Mouse (Mus musculus): ENCODE data around the gene Foxj2.

The Foxj2 gene

GRCm38 (mm10) chr6:122813640-122814039 lies 6.1 kb upstream of the Foxj2 start:
- no peak for DNase-seq (ENCODE audit: low read depth)

DNA sequence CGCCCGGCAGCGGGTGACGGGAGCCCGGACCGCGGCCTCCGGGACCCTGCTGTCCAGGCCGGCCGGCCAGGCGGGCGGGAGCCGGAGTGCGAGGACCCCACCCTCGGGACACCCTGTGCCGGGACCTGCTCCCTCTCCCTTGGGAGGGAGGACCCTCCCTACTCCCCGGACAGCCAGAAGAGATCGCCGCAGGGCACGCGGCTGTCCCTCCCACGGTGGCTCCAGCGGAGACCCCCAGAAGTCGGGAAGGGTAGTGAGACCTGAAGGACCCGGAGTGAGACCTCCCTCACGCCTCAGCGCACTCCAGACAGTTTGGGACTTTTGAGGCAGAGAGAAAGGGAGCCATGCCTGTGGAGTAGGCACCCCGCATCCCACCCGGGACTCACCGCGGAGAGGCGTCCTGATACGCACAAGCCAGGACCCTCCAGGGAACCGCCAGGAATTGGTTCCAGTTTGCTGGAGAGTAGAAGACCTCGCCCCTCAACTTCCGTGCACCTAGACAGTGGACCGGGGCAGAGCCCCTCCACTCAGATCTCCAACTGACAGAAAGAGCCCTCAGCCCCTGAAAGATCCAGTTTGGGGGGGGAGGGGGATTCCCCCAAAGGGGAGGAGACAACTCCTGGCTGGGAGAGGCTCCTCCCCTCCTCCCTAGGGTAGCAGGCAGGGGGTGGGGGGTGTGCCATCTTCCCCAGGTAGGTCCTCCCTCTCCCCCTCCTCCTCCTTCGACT lies 521 bp downstream of the Foxj2 start:
- DNase-seq (ENCODE audit: low read depth) = no peak

- no peak for DNase-seq (ENCODE audit: low read depth)
These were observed 1.3 kb downstream of the Foxj2 start for GRCm38 (mm10) chr6:122820799-122821650.

DNA sequence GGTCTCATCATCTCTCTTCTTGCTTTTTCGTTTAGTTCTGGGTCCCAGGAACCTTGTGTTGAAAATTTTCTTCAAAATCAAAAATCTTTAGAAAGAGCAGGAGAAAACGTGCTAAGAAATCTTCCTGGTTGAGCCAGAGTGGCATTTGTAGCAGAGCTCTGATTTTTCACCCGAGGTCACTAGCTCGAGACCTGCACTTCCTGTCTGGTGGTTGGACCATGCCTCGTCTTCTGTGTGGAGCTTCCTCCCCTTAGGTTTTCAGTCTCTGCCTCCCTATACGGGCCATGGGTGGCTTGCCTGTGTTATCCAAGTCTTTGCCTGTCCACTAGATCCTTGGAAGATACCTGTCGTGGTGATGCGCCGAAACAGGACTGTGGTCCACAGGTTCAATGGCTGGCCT lies 2.1 kb downstream of the Foxj2 start:
- DNase-seq (ENCODE audit: low read depth) = no peak

GRCm38 (mm10) chr6:122824086-122824485 lies 4.4 kb downstream of the Foxj2 start:
- DNase-seq (ENCODE audit: low read depth) = no peak

DNA sequence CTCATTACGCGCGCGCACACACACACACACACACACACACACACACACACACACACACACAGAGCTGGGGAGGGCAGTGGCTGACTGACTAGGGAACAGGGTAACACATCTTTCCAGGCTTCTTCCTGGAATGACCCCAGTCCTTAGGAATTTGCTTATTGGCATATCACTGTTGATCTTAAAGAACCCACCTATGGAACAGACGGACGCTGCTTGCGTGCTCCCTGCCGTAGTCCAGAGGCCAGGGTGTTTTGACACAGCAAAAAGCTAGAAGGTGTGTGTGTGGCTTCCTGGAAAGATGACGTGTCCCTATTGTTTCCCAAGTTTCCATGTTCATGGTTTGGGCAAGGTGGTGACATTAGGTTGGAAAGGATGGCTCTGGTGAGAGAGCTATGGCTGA lies 5.5 kb downstream of the Foxj2 start:
- DNase-seq (ENCODE audit: low read depth) = no peak

DNA sequence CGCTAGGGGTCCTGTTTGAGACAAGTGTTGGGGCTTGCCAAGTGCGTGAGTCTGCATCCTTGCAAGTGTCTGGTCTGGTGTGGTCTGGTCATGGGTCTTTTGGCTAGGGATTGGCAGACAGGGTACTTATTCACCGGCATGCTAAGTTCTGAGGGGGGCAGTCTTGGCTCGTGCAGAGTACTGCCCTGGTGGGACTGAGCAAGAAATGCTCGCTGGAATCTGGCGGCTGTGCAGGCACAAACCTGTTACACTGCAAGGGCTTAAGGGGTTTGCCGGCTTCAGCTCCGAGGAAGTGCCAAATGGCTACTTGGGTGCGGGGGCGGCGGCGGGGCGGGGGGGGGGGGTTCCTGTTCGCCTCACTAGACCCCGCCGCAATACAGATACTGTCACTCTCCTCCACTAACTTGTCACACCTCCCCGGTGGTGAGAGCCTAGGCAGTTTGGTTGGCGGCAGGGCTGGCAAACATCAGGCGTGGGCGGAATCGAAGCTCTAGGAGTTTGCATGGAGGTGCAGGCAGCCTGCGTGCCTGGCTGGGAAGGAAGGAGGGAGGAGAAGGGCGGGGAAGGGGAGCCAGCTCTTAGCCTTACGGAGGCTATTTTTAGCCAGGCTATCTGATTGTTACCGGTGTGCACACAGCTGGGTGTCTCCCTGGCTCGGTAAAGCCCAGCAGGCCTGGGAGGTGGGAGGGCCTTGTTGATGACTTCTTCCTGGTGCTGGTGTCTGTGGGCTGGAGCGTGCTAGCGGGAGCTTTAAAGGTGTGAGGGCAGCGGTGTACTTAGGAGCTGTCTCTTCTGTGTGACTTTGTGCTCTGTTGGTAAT lies 6.4 kb downstream of the Foxj2 start:
- peak; percentile 75 for DNase-seq (ENCODE audit: low read depth)

GRCm38 (mm10) chr6:122828086-122828485 lies 8.4 kb downstream of the Foxj2 start:
- DNase-seq (ENCODE audit: low read depth) = peak; percentile 50

DNA sequence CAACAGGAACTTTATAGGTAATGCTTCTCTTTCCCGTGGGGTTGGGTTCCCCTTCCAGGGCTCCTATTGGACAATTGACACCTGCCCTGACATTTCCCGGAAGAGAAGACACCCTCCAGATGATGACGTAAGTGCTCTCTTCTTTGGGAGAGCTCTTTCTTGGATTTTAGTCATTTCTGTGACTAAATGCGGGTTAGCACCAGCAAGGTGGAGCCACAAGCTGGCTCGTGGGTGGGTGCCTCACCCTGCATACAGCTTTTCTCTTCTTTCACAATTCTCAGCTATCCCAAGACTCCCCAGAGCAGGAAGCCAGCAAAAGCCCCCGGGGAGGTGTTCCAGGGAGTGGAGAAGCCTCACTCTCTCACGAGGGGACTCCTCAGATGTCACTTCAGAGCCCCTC lies 13.2 kb downstream of the Foxj2 start:
- no peak for DNase-seq (ENCODE audit: low read depth)

DNA sequence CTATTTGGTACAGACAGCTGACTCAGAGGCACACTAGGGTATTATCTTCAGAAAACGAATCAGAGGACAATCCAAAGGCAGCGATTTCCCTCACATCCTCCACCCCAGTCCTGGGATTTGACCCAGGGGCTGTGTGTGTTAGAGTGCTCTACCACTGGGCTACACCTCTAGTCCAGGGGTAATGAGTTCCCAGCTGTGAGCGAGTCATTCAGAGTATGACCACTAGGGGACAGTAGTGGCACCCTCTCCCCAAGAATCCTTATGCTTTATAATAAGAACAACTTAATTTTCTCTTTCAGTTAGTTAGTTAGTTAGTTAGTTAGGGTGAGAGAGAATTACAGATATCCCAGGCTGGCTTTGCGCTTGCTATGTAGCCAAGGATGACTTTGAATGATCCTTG lies 14.7 kb downstream of the Foxj2 start:
- DNase-seq (ENCODE audit: low read depth) = peak; percentile 78

DNA sequence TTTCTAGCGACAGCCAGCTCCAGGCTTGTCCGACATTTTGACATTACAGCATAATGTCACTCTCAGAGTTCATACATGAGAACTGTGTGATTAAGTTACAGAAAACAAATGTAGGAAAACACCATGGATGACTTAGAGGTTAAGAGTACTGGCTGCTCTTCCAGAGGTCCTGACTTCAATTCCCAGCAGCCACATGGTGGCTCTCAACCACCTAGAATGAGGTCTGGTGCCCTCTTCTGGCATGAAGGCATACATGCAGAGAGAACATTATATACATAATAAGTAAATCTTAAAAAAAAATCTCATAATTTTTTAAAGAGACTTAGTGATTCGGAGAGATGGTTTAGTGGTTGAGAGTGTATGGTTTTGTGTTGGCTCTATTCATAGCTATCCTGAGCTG lies 17.3 kb downstream of the Foxj2 start:
- no peak for DNase-seq (ENCODE audit: low read depth)

DNA sequence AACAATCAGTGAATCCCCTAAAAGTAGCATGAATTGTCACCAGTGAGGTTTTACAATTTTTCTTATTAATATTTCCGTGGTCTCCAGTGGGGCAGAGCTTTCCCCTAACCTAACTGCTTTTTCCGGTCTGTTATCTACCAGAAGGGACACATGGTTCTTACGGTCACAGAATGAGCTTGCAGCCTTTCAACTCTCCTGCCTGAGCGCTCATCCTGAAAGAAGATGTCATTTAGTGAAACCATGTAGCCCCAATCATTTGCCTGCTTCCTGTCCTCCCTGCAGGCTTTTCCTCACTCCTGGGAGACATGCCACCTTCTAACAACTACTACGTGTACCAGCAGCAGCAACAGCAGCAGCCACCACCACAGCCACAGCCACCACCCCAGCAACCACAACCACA lies 17.8 kb downstream of the Foxj2 start:
- no peak for DNase-seq (ENCODE audit: low read depth)

DNA sequence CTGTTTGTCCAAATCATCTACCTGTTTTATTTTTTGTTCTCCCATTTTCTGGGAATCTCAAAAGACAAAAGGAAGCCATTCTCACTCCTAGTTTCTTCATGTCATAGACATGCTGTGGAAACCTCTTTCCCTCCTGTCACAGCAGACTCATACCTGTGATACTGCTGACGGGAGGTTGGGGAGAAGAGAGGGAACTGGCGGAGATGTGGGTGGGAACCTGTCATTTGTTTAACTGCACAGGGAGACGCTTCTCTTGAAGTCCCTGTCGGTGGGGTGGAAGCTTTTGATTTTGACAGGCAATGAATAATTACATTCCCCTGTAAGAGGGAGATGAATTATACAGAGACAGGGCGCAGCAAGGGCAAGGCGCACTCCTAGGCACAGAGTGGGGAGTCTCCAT lies 24.0 kb downstream of the Foxj2 start:
- no peak for DNase-seq (ENCODE audit: low read depth)

GRCm38 (mm10) chr6:122852696-122853095 lies 33.0 kb downstream of the Foxj2 start:
- DNase-seq (ENCODE audit: low read depth) = peak; percentile 80

GRCm38 (mm10) chr6:122854552-122854951 lies 34.8 kb downstream of the Foxj2 start:
- no peak for DNase-seq (ENCODE audit: low read depth)

GRCm38 (mm10) chr6:122855955-122856354 lies 36.2 kb downstream of the Foxj2 start, which contains the start of gene C3ar1:
Gene C3ar1, minus strand, starts transcription at chr6:122856161.
- peak; percentile 97 for DNase-seq (ENCODE audit: low read depth)

GRCm38 (mm10) chr6:122862434-122862833 lies 42.7 kb downstream of the Foxj2 start:
- peak; percentile 51 for DNase-seq (ENCODE audit: low read depth)

DNA sequence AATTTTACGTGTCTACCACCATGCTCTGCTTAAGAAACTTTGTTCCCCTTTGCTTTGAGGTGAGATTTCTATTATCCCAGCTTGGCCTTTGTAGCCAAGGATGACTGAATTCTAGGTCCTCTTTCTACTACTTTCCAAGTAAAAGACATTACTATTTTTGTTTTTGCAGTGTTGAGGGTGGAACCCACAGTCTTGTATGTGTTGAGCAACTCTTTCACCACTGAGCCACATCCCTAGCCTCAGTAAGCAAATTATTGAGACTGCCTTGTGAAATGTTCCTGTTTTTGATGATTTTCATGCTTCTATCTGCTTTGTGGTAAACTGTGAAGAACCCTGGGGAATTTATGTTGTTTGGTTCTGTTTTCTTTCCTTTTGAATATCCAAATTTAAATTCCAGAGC lies 43.2 kb downstream of the Foxj2 start:
- peak; percentile 91 for DNase-seq (ENCODE audit: low read depth)

- peak; percentile 61 for DNase-seq (ENCODE audit: low read depth)
These were observed 48.2 kb downstream of the Foxj2 start for GRCm38 (mm10) chr6:122867914-122868313.

DNA sequence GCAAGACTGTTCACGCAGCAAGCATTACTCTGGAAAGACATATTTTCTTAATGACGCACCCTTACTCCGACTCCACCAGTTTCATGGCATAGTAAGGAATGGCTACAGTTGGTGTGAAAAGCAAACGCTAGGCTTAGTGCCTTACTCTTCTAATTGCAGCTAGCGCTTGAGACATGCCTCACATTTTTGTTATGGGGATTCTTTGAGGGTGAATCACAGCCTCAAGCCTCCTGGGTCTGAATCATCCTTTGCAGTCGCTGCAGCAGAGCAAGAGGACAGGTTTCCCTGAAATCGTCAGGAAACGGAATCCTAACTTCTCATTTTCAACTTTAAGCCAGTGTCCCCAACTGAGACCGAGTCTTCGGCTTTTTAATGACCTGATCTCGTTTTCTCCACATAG lies 50.1 kb downstream of the Foxj2 start:
- DNase-seq (ENCODE audit: low read depth) = no peak

DNA sequence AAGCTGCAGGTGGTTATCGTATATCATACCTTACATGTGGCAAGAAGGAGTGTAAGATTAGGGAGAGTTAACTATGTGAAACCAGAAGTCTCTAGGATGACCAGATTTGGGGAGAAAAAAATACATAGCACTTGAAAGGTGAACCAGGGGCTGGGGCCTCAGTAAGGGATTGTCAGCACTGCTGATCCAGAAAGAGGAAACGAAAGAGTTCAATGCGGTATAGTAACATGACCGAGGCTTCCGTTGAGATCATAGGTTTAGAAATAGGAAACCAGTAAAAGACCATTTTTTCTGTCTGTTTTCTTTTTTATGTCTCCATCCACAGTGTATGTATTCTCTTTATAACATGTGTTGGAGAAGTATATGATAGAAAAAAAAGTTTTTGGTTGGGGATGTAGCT lies 53.1 kb downstream of the Foxj2 start:
- peak; percentile 89 for DNase-seq (ENCODE audit: low read depth)

Data from 416B (cell line).